Mouse (Mus musculus) embryonic facial prominence, embryonic 15.5 days (tissue): ENCODE measurements around the gene Bri3. TPM values are rescaled to one million over a fixed set of nuclear protein-coding genes. Genes with fewer than 3 reads are reported as not detected.

Experiments used
- ATAC-seq: fragments of 200-750 bp; cut with Nextera tagmentation; 2 replicates; pipeline ENCODE4 v1.8.0; 2017; ENCODE audit warnings: low read depth, moderate TSS enrichment; ENCODE audit not compliant: insufficient number of reproducible peaks, low FRiP score, low TSS enrichment
- H3K27ac ChIP-seq: fragments of 300-500 bp; sonication (generic); replicated peaks from 2 replicates; pipeline ENCODE4 v1.5.1; 2015; ENCODE audit warnings: mild to moderate bottlenecking, inconsistent platforms
- H3K27me3 ChIP-seq: fragments of 300-500 bp; sonication (generic); 2 replicates; pipeline ENCODE4 v1.6.1; 2015; ENCODE audit warnings: inconsistent platforms
- H3K36me3 ChIP-seq: fragments of 300-500 bp; sonication (generic); 2 replicates; pipeline ENCODE4 v1.6.1; 2015; ENCODE audit warnings: mild to moderate bottlenecking, inconsistent platforms
- H3K4me1 ChIP-seq: fragments of 300-500 bp; sonication (generic); 2 replicates; pipeline ENCODE4 v1.6.1; 2015; ENCODE audit warnings: inconsistent platforms
- H3K4me2 ChIP-seq: fragments of 300-500 bp; sonication (generic); replicated peaks from 2 replicates; pipeline ENCODE4 v1.6.1; 2015; ENCODE audit warnings: mild to moderate bottlenecking, inconsistent platforms
- H3K4me3 ChIP-seq: fragments of 300-500 bp; sonication (generic); replicated peaks from 2 replicates; pipeline ENCODE4 v1.5.1; 2015; ENCODE audit warnings: mild to moderate bottlenecking, inconsistent platforms
- H3K9ac ChIP-seq: fragments of 300-500 bp; sonication (generic); 2 replicates; pipeline ENCODE4 v1.6.1; 2015; ENCODE audit warnings: inconsistent platforms
- H3K9me3 ChIP-seq: fragments of 300-500 bp; sonication (generic); replicated peaks from 2 replicates; pipeline ENCODE4 v1.6.1; 2016; ENCODE audit warnings: inconsistent platforms
- WGBS: fragments of 180-500 bp; shearing (Covaris S2); methylation state at CpG from one replicate; pipeline ENCODE4 v1.1.7; 2015; 5-methylcytosine and 5-hydroxymethylcytosine counted together
- polyA plus RNA-seq: library from polyadenylated mRNA; unstranded; fragments of >200 nt; fragmentation: Nextera tagmentation; extraction: Ambion mirVana; gene quantifications from 2 replicates; pipeline ENCODE4 v1.2.1, GENCODE M21; 2015

Gene Bri3
- polyA plus RNA-seq, 1 experiment from 2014 or later = 118 TPM

GRCm38 (mm10) chr5:144394142-144394541, 149.9 kb downstream of the Bri3 start:
- Histone ChIP-seq H3K9ac (no peak overlapping the region), H3K4me2 (no peak overlapping the region), H3K27ac (no peak overlapping the region), H3K4me3 (no peak overlapping the region), H3K9me3 (no peaks in the 10 kb centered on the region), H3K27me3 (no peaks in the 10 kb centered on the region), H3K36me3 (no peaks in the 10 kb centered on the region), H3K4me1 (peaks cover 5% of the 10 kb centered on the region; the same call in 1 of the 2 replicates)
- 81% methylated on average over 2 of the region's 2 CpGs for WGBS
- no peak for ATAC-seq

- Histone ChIP-seq H3K4me3 (no peak overlapping the region), H3K36me3 (no peaks in the 10 kb centered on the region), H3K4me2 (no peak overlapping the region), H3K9ac (no peak overlapping the region), H3K4me1 (peaks cover 19% of the 10 kb centered on the region), H3K9me3 (no peaks in the 10 kb centered on the region), H3K27ac (no peak overlapping the region), H3K27me3 (no peaks in the 10 kb centered on the region)
- 6% methylated on average over 5 of the region's 9 CpGs for WGBS
- ATAC-seq = no peak
Measured at GRCm38 (mm10) chr5:144397566-144397965, 153.3 kb downstream of the Bri3 start.

GRCm38 (mm10) chr5:144400821-144401220, 156.6 kb downstream of the Bri3 start:
- WGBS = 41% methylated on average over 5 of the region's 5 CpGs
- Histone ChIP-seq H3K36me3 (no peaks in the 10 kb centered on the region), H3K9ac (no peak overlapping the region), H3K27ac (0 out of 2 replicates have a peak overlapping the region, but pooled peaks have one; percentile 65), H3K4me3 (no peak overlapping the region), H3K27me3 (no peaks in the 10 kb centered on the region), H3K4me2 (no peak overlapping the region), H3K9me3 (no peaks in the 10 kb centered on the region), H3K4me1 (peaks cover 19% of the 10 kb centered on the region)
- no peak for ATAC-seq

GRCm38 (mm10) chr5:144406256-144406655, 162.0 kb downstream of the Bri3 start:
- ATAC-seq = no peak
- peaks cover 9% of the 10 kb centered on the region for H3K4me1 ChIP-seq
- no peaks in the 10 kb centered on the region for H3K9me3 ChIP-seq
- no peaks in the 10 kb centered on the region for H3K36me3 ChIP-seq
- H3K4me2 ChIP-seq = no peak overlapping the region
- 82% methylated on average over 11 of the region's 11 CpGs for WGBS
- no peak overlapping the region for H3K9ac ChIP-seq
- H3K4me3 ChIP-seq = no peak overlapping the region
- no peak overlapping the region for H3K27ac ChIP-seq
- H3K27me3 ChIP-seq = no peaks in the 10 kb centered on the region

DNA sequence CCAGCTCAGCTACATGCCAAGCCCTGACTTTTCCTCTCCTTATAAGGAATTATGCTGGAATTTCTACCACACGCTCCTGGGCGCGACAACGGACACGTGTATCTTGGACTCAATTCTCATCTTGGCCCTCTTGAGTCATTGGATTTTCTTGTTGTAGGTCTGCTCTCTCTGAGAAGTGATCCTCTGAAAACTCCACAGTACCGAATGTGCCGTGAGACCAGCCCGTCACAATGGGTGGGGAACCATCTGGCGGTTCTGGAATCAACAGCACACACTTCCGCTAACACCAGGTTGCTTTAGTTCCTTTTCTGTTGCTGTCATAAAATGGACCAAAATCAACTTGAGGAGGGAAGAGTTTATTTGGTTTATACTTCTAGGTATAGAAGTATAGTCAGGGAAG, 166.4 kb downstream of the Bri3 start:
- Histone ChIP-seq H3K9ac (no peak overlapping the region), H3K4me2 (no peak overlapping the region), H3K27me3 (no peaks in the 10 kb centered on the region), H3K4me1 (peaks cover 6% of the 10 kb centered on the region; the same call in 1 of the 2 replicates), H3K27ac (no peak overlapping the region), H3K36me3 (no peaks in the 10 kb centered on the region), H3K4me3 (no peak overlapping the region), H3K9me3 (no peaks in the 10 kb centered on the region)
- 91% methylated on average over 10 of the region's 10 CpGs for WGBS
- ATAC-seq = no peak

DNA sequence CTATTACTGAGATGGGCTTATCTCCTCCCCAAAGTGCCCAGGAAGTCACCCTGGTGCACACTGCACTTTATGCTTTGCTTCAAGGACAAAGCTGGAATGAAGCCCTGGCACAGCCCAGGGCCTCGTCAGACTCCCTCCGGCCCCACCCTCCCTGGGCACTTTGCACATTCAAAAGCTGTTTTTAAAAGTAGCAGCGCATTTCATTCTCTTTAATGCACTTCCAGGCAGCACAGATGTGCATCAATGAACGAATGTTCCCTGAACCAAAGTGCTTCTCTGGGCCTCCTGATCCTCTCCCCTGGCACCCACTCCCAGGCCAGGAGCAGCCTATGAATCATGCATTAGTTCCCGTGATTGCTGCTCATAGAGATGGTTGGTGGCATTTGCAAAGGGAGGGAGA, 167.5 kb downstream of the Bri3 start:
- Histone ChIP-seq H3K9me3 (no peaks in the 10 kb centered on the region), H3K27me3 (no peaks in the 10 kb centered on the region), H3K36me3 (no peaks in the 10 kb centered on the region), H3K9ac (no peak overlapping the region), H3K27ac (no peak overlapping the region), H3K4me1 (peaks cover 6% of the 10 kb centered on the region; the same call in 1 of the 2 replicates), H3K4me2 (no peak overlapping the region), H3K4me3 (no peak overlapping the region)
- ATAC-seq = no peak
- WGBS = 30% methylated on average over 5 of the region's 5 CpGs

DNA sequence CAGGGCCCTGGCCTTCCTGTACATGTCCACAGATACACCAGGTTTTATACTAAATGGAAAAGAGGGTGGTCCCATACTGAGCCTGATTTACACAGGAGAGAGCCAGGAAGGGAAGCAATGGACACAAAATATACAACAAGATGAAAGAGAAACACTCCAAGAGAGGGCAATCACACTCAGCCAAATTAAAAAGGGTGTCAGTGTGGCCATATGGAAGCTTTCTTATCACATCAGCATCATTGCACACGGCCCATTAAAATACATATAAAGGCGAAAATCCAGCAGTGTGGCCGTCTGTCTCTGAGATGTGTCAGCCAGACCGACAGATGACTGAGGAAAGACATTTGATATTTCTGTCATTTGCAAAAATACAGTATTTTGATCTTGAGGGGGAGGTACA, 168.5 kb downstream of the Bri3 start:
- no peak for ATAC-seq
- no peak overlapping the region for H3K4me2 ChIP-seq
- H3K4me3 ChIP-seq = no peak overlapping the region
- no peak overlapping the region for H3K9ac ChIP-seq
- no peak overlapping the region for H3K27ac ChIP-seq
- H3K4me1 ChIP-seq = peaks cover 6% of the 10 kb centered on the region; the same call in 1 of the 2 replicates
- H3K27me3 ChIP-seq = no peaks in the 10 kb centered on the region
- no peaks in the 10 kb centered on the region for H3K9me3 ChIP-seq
- H3K36me3 ChIP-seq = no peaks in the 10 kb centered on the region
- WGBS = 68% methylated on average over 4 of the region's 4 CpGs

DNA sequence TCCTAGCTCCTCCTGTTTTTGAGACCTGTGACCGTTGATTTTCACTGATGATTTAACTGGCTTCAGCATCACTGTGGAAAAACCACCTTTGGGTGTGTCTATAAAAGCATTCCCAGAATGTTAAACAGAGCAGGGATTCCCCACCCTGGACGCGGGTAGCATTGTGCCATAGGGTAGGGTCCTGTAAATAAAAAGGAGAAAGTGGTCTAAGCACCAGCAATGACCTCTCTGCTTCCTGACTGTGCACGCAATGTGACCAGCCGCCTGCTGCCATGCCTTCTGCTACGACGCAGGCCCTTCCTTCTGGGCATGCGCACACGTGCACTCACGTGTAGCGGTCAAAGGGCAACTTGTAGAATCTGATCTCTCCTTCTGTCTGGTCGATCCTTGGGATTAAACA, 174.2 kb downstream of the Bri3 start:
- Histone ChIP-seq H3K27me3 (no peaks in the 10 kb centered on the region), H3K36me3 (no peaks in the 10 kb centered on the region), H3K4me1 (no peaks in the 10 kb centered on the region), H3K9me3 (no peaks in the 10 kb centered on the region), H3K27ac (no peak overlapping the region), H3K4me3 (no peak overlapping the region), H3K4me2 (no peak overlapping the region), H3K9ac (no peak overlapping the region)
- no peak for ATAC-seq
- WGBS = 86% methylated on average over 12 of the region's 12 CpGs

DNA sequence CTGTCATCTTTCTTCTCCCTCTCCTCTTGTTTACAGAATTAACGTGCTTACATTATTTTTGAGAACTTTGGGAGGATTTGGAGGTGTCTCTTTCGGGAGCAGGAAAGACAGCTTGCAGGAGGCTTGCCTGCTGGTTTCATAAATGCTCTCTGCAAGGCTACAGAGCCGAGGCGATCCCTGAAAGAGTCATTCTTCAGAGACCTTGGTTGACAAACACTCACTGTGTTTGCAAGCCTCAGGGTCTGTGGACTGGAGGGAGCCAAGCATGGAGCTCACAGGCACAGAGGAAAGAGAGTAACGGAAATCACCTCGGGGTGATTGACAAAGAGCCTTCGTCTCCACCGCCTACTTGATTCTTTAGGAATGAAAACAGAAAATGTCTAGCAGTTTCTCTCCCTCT, 175.8 kb downstream of the Bri3 start:
- Histone ChIP-seq H3K9ac (no peak overlapping the region), H3K36me3 (no peaks in the 10 kb centered on the region), H3K4me3 (no peak overlapping the region), H3K27me3 (no peaks in the 10 kb centered on the region), H3K27ac (no peak overlapping the region), H3K4me2 (no peak overlapping the region), H3K4me1 (no peaks in the 10 kb centered on the region), H3K9me3 (no peaks in the 10 kb centered on the region)
- 39% methylated on average over 8 of the region's 8 CpGs for WGBS
- ATAC-seq = no peak

DNA sequence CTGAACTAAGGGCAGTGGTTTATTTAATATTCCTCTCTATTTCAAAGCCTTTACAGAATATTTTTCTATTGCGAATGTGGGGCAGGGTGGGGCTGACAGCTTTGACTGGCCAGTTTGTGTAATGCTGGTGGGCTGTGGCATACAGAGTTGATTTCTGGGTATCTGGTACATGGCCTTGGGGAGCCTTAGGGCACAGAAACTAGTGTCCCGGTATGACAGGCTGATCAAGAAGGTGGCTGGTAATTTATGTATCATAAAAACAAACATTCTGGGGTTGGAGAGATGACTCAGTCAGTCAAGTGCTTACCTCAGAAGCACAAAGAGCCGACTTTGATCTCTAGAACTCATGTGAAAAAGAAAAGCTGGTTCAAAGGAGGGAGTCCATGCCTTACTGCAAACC, 182.5 kb downstream of the Bri3 start:
- no peaks in the 10 kb centered on the region for H3K9me3 ChIP-seq
- H3K4me3 ChIP-seq = no peak overlapping the region
- no peaks in the 10 kb centered on the region for H3K36me3 ChIP-seq
- no peak for ATAC-seq
- H3K27me3 ChIP-seq = no peaks in the 10 kb centered on the region
- H3K4me1 ChIP-seq = no peaks in the 10 kb centered on the region
- H3K9ac ChIP-seq = no peak overlapping the region
- H3K4me2 ChIP-seq = no peak overlapping the region
- 59% methylated on average over 3 of the region's 3 CpGs for WGBS
- no peak overlapping the region for H3K27ac ChIP-seq

DNA sequence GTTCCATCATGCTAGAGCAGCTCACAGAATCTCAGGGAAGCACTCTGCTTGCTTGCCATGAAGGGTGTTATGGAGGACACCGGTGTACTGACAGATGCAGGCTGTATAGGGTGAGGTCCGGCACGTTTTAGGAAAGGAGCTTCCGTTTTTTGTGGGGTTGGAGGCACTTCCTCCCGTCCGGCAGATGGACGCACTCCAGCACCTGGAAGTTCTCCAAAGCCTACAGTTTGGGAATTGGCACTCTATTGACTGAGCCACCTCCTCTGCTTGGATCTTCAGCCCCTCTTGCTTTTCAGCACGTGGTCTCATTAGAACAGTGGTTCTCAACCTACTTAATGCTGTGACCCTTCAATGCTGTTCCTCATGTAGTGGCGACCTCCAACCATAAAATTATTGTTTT, 183.6 kb downstream of the Bri3 start:
- no peak for ATAC-seq
- 78% methylated on average over 9 of the region's 9 CpGs for WGBS
- Histone ChIP-seq H3K9me3 (no peaks in the 10 kb centered on the region), H3K27ac (no peak overlapping the region), H3K4me1 (no peaks in the 10 kb centered on the region), H3K4me3 (no peak overlapping the region), H3K36me3 (no peaks in the 10 kb centered on the region), H3K9ac (no peak overlapping the region), H3K27me3 (no peaks in the 10 kb centered on the region), H3K4me2 (no peak overlapping the region)

GRCm38 (mm10) chr5:144431481-144431880, 187.2 kb downstream of the Bri3 start:
- no peak overlapping the region for H3K9ac ChIP-seq
- no peak overlapping the region for H3K4me2 ChIP-seq
- no peaks in the 10 kb centered on the region for H3K9me3 ChIP-seq
- no peak overlapping the region for H3K4me3 ChIP-seq
- no peak for ATAC-seq
- H3K4me1 ChIP-seq = no peaks in the 10 kb centered on the region
- WGBS = 73% methylated on average over 6 of the region's 6 CpGs
- H3K27me3 ChIP-seq = no peaks in the 10 kb centered on the region
- no peaks in the 10 kb centered on the region for H3K36me3 ChIP-seq
- no peak overlapping the region for H3K27ac ChIP-seq
